Mouse (Mus musculus): ENCODE data around the gene Tbc1d16.
"Not testable (repeated sequence)": the region's sequence is repeated elsewhere in the genome, so short reads cannot be mapped to it uniquely, and the experiment has no call there.

Gene Tbc1d16

DNA sequence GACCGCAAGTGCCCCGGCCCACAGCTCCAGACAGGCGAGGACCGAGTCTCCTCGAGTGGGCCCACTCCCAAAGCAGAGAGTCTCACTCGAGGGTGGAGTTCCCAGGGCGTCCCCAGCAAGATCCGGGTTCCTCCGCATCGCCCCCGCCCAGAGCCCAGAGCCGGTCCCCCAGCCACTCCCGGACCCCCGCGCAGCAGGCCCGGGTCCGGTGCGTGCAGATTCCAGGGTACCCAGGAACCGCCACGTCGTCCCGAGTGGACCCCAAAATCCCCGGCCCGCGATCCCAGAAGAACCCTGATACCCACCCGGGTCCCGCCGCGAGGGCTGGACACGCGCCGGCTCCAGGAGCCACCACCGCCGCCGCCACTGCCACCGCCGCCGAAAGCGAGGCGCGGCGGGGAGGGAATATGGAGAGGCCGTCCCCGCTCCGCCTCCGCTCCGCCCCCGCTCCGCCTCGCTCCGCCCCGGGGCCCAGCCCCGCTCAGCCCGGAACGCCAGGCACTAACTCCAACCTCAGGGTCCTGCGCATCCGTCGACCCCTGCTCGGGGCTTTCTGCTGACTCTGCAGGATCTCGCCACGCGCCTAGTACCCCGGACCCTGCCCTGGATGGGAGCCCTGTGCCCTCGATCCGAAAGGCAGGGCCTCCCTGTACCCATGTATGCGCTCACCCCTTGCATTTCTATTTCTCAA is at the start of gene Tbc1d16, which contains the start of gene Ccdc40:
Gene Tbc1d16 (minus strand): TSS at position 409 of the 691 bp plus-strand sequence.
Gene Ccdc40 (plus strand): TSS at position 482 of the 691 bp plus-strand sequence.
- DNase-seq = peak; percentile 79 to 84

DNA sequence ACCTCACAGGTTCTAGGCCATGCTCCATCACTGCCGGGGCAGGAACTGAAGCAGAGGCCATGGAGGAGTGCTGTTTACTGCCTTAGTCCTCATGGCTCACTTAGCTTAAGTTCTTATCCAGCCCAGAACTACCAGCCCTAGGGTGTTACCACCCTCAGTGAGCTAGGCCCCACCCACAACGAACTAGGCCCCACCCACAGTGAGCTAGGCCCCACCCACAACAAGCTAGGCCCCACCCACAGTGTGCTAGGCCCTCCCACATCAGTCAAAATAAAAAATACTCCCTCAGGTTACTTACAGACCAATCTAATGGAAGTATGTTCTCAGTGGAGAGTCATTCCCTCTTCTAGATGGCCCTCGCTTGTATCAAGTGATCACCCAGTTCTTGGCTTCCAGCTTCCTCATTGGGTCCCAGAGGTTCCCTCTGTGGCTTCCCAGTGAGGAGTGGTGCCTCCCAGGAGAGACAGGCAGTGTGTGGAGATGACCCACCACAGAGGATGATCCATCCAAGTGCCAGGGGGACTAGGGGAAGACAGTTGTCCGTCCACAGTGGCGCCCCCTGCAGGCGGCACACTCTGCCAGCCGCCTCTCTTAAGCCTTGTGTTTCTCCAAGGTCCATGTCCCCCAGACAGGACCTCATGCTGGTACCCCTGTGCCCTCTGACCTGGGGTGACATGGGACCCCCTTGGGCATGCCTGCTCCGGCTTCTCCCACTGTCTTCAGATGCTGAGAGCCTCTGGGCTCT is 45.1 kb upstream of the Tbc1d16 start:
- DNase-seq = peak in 1 of 2 experiments; percentile 59

DNA sequence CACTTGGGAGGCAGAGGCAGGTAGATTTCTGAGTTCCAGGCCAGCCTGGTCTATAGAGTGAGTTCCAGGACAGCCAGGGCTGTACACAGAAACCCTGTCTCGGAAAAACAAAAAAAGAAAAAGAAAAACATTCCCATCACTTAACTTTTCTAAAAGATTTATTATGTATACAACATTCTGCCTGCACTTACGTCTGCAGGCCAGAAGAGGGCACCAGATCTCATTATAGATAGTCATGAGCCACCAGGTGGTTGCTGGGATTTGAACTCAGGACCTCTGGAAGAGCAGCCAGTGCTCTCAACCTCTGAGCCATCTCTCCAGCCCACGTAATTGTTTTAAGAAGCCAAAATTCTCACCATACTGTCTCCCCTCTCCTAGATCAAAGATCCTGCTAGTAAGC is 44.2 kb upstream of the Tbc1d16 start:
- DNase-seq = not testable (repeated sequence)

DNA sequence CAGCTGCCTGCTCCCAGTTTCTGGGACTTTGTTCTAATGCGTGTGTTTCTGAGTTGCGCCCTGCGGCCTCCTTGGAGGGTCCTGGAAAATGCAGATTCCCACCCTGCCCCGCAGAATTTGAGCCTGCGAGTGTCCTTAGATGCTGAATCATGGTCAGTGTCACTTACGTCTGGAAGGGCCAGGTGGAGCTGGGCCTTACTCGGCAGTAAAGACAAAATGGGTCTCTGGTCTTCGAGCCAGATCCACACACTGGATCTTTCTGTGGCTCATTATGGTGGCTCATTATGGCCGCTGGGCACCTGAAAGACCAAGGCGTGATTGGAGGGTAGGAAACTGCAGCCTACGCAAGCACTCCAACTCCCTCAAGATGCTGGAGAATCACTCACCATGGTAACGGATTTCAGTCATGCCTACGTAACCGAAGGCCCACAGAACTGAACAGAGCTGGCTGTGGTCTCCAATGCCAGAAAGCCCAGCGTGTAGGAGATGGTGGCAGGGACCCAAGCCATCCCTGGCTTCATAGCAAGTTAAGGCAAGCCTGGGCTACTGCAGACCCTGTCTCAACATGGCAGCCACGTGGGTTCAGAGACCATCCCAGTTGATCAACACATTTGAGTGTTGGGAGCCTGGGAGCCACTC is 40.4 kb upstream of the Tbc1d16 start:
- DNase-seq = peak; percentile 58 to 67

- DNase-seq = peak; percentile 98 to 99
These were observed 39.7 kb upstream of the Tbc1d16 start, which contains the start of gene Gaa for GRCm38 (mm10) chr11:119267768-119268556. TSS of gene Gaa (plus strand) at chr11:119267887.

- peak; percentile 91 for DNase-seq
These were observed 39.0 kb upstream of the Tbc1d16 start for GRCm38 (mm10) chr11:119267241-119267674.

DNA sequence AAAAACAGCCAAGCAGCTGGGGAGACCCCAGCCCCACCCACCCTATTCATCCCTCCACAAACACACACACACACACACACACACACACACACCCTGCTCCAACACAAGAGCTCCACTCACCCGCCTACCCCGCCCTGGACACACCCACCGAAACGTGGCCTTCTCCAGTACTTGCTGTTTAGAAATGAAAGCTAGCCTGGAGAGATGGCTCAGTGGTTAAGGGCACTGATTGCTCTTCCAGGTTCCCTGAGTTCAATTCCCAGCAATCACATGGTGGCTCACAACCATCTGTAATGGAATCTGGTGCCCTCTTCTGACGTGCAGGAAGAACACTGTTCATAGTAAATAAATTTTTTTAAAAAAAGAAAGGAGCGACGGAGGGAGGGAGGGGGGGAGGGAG is 37.5 kb upstream of the Tbc1d16 start:
- no peak for DNase-seq

DNA sequence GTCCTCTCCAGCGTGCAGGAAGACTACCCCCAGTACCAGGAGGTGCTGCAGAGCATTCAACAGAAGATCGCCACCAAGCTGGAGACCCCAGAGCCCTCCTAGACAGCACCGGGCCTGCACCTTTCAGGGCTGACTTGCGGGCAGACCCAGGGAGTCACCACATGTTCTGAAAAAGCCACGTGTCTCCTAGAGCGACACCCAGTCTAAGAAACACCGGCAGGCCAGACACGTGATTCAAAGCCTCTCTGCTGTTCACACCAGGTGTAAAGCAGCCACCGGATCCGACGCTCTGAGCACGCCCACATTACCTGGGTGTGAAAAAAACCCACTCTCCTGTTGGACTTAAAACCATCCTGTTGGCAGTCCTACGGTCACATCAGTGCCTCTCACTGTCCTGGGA is 36.1 kb upstream of the Tbc1d16 start:
- no peak for DNase-seq

DNA sequence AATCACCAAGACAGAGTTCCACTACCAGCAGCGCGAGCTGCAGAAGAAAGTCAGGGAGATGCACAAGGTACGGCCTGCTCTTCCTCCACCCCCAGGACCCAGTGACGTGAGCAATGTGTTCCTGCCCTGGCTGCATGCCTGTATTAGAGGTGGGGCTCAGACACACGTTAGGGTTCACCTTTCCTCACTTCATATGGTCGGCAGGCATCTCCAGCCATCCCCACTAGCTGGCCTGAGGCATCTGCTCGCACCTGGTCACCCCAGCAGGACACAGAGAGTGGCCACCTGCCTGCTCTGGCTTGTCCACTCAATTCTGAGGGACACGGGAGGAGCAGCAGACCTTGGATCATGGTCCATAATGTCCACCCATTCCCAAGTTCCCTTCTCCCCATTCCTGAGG is 31.7 kb upstream of the Tbc1d16 start:
- DNase-seq = peak in 1 of 2 experiments; percentile 40

DNA sequence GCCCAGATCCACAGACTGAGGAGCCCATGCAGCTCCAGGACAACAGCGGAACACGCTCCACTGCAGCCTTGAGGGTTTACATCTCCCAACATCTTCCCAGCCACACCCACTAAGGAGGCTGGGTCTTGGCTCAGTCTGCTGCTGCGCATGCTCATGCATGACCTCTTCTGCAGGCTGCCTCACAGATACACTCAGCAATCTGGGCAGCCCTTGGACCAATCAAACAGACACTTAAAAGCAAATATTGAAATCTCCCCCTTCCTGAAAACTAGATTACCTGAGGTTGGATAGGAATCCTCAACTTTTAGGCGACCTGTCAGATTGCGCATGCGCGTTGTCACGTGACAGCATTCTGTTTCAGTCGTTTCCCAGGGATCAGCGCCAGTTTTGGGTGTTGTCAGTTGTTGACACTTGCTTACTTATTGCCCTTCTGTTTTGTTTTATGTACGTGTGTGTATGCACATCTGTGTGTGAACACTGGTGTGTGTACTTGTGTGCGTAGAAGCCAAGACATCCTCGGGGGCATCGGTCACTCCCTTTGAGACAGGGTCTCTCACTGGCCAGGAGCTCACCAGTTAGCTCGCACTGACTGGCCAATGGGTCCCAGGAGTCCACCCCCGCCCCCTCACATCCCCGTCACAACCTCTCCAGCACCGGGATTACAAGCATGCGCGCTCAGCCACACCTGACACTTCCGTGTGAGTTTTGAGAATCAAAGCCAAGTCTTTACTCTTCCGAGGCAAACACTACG is 30.4 kb upstream of the Tbc1d16 start:
- DNase-seq = peak; percentile 76 to 81

GRCm38 (mm10) chr11:119258216-119258571 is 29.9 kb upstream of the Tbc1d16 start:
- no peak for DNase-seq

GRCm38 (mm10) chr11:119256557-119256956 is 28.3 kb upstream of the Tbc1d16 start:
- DNase-seq = not testable (repeated sequence)

- peak; percentile 74 to 80 for DNase-seq
These were observed 24.7 kb upstream of the Tbc1d16 start for GRCm38 (mm10) chr11:119252854-119253541.

GRCm38 (mm10) chr11:119250998-119251397 is 22.7 kb upstream of the Tbc1d16 start:
- DNase-seq = no peak

GRCm38 (mm10) chr11:119249011-119249410 is 20.7 kb upstream of the Tbc1d16 start:
- DNase-seq = peak; percentile 87 to 91

GRCm38 (mm10) chr11:119245543-119245942 is 17.2 kb upstream of the Tbc1d16 start:
- DNase-seq = not testable (repeated sequence)

DNA sequence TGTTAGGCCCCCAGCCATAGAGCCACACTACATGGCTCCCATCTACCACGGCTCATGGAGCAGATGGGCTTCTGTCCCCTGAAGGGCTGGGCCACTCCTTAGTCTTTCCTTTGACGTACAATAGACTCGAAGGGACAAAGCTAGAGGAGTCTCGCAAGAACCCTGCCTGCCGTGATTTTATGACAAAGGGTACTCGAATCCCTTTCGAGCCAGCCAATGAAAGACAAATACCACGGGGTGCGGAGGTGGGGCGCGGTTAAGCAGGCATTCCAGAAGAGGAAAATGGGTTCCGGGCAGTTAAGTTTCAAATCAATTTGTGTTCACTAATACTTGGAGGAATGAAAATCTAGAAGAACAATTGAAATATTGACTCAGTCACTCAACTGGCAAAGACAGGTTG is 11.2 kb upstream of the Tbc1d16 start:
- no peak for DNase-seq

GRCm38 (mm10) chr11:119238305-119238721 is 10.0 kb upstream of the Tbc1d16 start:
- peak in 1 of 2 experiments; percentile 55 for DNase-seq

DNA sequence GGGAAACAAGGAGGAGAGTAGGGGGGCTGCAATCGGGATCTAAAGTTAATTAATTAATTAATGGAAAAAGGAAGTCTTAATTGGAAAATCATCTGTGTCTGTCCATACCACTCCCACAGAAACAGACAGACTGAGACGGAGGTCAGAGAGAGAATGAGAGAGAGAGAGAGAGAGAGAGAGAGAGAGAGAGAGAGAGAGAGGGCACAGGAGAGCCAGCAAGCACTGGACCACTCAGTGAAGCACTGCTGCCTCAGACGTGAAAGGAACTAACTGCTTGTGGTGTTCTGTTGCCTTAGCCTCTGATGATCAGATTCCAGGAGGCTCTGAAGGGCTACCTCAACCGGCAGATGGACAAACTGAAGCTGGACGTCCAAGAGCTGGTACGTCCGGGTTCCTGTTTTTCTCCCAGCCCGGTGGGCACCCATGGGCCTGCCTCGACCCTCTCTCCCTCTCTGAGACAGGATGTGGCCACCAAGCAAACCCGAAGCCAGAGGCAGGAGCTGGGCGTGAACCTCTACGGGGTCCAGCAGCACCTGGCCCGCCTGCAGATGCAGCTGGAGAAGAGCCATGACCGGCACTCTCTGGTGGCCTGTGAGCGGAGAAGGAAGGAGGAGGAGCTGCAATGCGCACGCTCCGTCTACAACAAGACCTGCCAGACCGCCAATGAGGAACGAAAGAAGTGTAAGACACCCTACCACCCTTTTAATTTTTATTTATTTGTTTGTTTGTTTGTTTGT is 9.4 kb upstream of the Tbc1d16 start:
- DNase-seq = no peak

DNA sequence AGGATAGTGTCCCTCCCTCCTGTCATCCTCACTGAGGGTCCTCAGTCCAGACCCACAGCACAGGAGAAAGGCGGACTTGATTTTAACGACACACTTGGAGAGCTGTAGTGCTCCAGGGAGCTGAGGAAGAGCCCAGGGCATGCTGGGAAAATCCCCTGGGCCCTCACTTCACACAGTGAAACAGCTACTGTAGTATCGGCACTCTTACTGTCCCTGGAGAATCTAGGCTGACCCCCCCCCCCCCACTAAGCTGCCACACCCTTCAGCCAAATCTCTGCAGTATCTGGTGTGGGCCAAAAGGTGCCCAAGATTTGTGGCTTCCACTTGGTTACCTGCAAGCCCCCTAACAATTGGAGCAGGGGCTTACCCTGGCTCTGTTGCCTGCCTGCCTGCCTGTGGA is 8.7 kb upstream of the Tbc1d16 start:
- DNase-seq = no peak

Data from cerebellum, postnatal 14 days (tissue).